Mouse (Mus musculus): Measurements from ENCODE around the gene Mob1a. TPM values are rescaled to one million over a fixed set of nuclear protein-coding genes. Genes with fewer than 3 reads are reported as not detected.
A peak's percentile ranks its signal among the peaks of the same experiment; 100 is the strongest.

Gene Mob1a
- total RNA-seq (2021) (10 to 100 TPM; 22.3 to 22.6 TPM), polyA plus RNA-seq (2012; rRNA removed) (12.4 and 22.7 TPM in 2 replicates)
- long read RNA-seq, full-length matches to known transcripts = 4 of 19 reads
- long read RNA-seq, partial matches to known transcripts = 0 of 19 reads
- long read RNA-seq, other reads (novel, unspliced or antisense) = 15 of 19 reads

DNA sequence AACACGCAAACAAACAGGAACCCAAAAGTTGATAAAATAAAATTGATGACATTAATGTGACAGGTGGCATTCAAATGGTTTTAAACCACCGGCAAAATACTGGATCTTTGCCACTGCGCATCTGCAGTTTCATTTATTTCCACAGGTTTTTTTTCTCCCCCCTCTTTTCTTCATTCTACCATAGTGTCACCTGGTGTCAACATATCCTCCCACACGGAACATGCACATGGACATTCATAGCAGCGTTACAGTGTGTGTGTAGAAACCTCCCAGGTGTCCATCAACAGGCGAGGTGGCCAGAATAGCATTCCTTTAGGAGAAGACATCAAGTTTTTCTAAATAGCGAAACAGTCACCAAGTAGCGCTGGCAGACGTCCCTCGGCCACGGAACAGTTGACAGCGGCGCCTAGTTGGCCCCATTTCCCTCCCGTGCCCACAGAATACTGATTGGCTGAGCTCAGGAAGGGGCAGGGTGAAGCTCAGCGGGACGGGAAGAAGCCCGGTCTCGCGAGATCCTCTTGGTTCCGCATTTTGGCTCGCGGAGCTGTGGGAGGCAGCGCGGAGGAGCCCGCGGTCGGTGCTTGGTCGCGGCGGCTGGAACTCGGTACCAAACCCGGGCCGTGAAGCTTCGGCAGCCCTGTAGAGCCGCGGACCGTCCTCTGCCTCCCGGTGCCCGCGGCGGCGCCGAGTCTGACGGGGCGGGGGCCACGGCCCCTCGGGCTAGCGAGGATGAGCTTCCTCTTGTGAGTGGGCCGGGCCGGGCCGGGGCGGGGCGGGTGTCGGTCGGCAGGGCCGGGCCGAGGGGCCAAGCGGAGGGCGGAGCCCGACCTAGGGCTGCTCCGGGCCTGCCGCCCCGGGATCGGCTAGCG is at the start of gene Mob1a, which contains the start of gene Mthfd2:
Mob1a (plus strand) TSS at position 492 of the 869 bp plus-strand sequence.
Mthfd2 (minus strand) TSS at position 384 of the 869 bp plus-strand sequence.
- 0 out of 2 replicates have a peak, but pooled peaks have one; percentile 64 for TF ChIP-seq EP300 (IDR thresholded peaks at IDR 0.05; ENCODE audit: insufficient read depth, low read depth, low read length)
- TF ChIP-seq POLR2A (IDR thresholded peaks at IDR 0.05; ENCODE audit: insufficient read depth, low read depth, low read length) = peak; percentile 89
- no peak for TF ChIP-seq CTCF (IDR thresholded peaks at IDR 0.05)
- DNase-seq = peak; percentile 95 to 98
- Histone ChIP-seq H3K4me1 (ENCODE audit: control insufficient read depth, insufficient read depth, low read length) (peaks cover 2% of the 10 kb centered on the region), H3K4me3 (peak within 1 kb of the TSS; percentile 74), H3K36me3 (ENCODE audit: control insufficient read depth, insufficient read depth, low read length) (peaks cover 11% of the 10 kb centered on the region), H3K79me2 (replicated peaks; ENCODE audit: control insufficient read depth, insufficient read depth, low read length) (peaks cover 5% of the 10 kb centered on the region; the same call in 1 of the 2 replicates), H3K9ac (ENCODE audit: low read depth, low read length) (peak within 1 kb of the TSS; percentile 94), H3K27ac (peak within 1 kb of the TSS; percentile 93), H3K27me3 (ENCODE audit: control insufficient read depth, insufficient read depth, low read length) (no peaks in the 10 kb centered on the region)
- 1% methylated on average over 64 of the region's 65 CpGs for WGBS
- intact Hi-C loops (cut with DNase I) = loop anchor here (1.0 to 5.0 kb wide), 2 partner anchors 24 to 203 kb away; partner anchors contain the start of genes Bola3 and Wbp1

DNA sequence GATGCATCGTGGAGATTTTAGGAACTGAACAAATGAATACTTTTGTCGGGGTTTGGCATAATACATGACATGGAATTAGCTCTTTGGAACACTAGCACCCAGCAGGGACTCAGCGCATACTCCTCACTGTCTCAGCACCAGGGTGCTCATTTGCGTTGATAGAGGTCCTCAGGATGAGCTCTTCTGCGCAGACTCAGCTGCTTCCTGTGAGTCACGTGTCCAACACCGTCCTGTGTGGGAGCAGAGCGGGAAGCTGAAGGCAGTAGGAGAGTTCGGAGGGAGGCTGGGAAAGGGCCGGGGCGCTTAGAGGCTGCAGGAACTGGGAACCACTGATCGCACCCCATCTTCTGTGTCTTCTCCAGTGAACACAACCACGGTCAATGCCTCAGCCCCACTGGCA is 48.7 kb upstream of the Mob1a start:
- intact Hi-C loops (cut with DNase I) = loop anchor here (5.0 kb wide), 1 partner anchor 110 kb away; the partner anchor contains the start of gene Dctn1
- H3K36me3 ChIP-seq (ENCODE audit: control insufficient read depth, insufficient read depth, low read length) = no peaks in the 10 kb centered on the region
- 59% methylated on average over 13 of the region's 13 CpGs for WGBS
- H3K4me1 ChIP-seq (ENCODE audit: control insufficient read depth, insufficient read depth, low read length) = no peaks in the 10 kb centered on the region
- H3K9ac ChIP-seq (ENCODE audit: low read depth, low read length) = no peak overlapping the region
- H3K27ac ChIP-seq = no peak overlapping the region
- no peaks in the 10 kb centered on the region for H3K79me2 ChIP-seq (replicated peaks; ENCODE audit: control insufficient read depth, insufficient read depth, low read length)
- DNase-seq = no peak
- H3K4me3 ChIP-seq = no peak overlapping the region
- no peaks in the 10 kb centered on the region for H3K27me3 ChIP-seq (ENCODE audit: control insufficient read depth, insufficient read depth, low read length)
- TF ChIP-seq POLR2A (IDR thresholded peaks at IDR 0.05; ENCODE audit: insufficient read depth, low read depth, low read length) (no peak), CTCF (IDR thresholded peaks at IDR 0.05) (no peak), EP300 (IDR thresholded peaks at IDR 0.05; ENCODE audit: insufficient read depth, low read depth, low read length) (no peak)

- TF ChIP-seq CTCF (IDR thresholded peaks at IDR 0.05) (peak; percentile 75), EP300 (IDR thresholded peaks at IDR 0.05; ENCODE audit: insufficient read depth, low read depth, low read length) (no peak)
- no peaks in the 10 kb centered on the region for H3K4me1 ChIP-seq (ENCODE audit: control insufficient read depth, insufficient read depth, low read length)
- H3K79me2 ChIP-seq (replicated peaks; ENCODE audit: control insufficient read depth, insufficient read depth, low read length) = no peaks in the 10 kb centered on the region
- intact Hi-C loops (cut with DNase I) = loop anchor here (2.0 to 5.0 kb wide), 2 partner anchors 64 to 112 kb away; partner anchors contain the start of gene Dctn1
- no peaks in the 10 kb centered on the region for H3K36me3 ChIP-seq (ENCODE audit: control insufficient read depth, insufficient read depth, low read length)
- H3K27me3 ChIP-seq (ENCODE audit: control insufficient read depth, insufficient read depth, low read length) = no peaks in the 10 kb centered on the region
- WGBS = 35% methylated on average over 2 of the region's 2 CpGs
- H3K9ac ChIP-seq (ENCODE audit: low read depth, low read length) = no peak overlapping the region
- H3K4me3 ChIP-seq = no peak overlapping the region
- no peak overlapping the region for H3K27ac ChIP-seq
- DNase-seq = no peak
Measured at GRCm38 (mm10) chr6:83278881-83279280, 46.9 kb upstream of the Mob1a start.

DNA sequence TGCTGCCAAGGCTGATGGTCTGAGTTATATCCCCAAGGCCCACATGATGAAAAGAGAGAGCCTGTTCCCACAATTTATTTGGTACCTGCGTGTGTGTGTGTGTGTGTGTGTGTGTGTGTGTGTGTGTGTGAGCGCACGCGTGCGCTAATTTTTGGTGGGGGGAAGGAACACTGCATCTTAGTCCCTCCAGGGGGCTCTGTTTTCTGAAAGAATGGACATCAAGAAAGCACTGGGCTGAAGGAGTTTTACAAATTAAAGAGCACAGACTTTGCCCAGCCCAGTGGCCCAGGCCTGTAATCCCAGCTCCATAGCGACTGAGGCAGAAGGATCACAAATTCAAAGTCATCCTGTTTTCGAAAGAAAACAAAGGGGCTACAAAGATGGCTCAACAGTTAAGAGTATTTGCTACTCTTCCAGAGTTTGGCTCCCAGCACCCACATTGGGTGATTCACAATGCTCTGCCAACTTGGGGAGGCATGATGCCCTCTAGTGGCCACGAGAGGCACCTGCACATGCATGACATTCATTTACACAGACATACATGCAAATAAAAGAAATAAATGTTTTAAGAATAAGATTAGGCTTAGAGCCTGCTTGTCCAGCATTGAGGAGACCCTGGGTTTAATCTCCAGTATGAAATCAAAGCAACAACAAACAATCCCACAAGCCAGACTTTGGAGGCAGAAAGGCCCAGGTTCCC is 45.4 kb upstream of the Mob1a start:
- 75% methylated on average over 8 of the region's 8 CpGs for WGBS
- intact Hi-C loops (cut with DNase I) = no loop called here
- no peaks in the 10 kb centered on the region for H3K27me3 ChIP-seq (ENCODE audit: control insufficient read depth, insufficient read depth, low read length)
- H3K4me3 ChIP-seq = no peak overlapping the region
- TF ChIP-seq CTCF (IDR thresholded peaks at IDR 0.05) (peak; percentile 70), POLR2A (IDR thresholded peaks at IDR 0.05; ENCODE audit: insufficient read depth, low read depth, low read length) (no peak)
- no peak for DNase-seq
- no peaks in the 10 kb centered on the region for H3K4me1 ChIP-seq (ENCODE audit: control insufficient read depth, insufficient read depth, low read length)
- H3K9ac ChIP-seq (ENCODE audit: low read depth, low read length) = no peak overlapping the region
- H3K36me3 ChIP-seq (ENCODE audit: control insufficient read depth, insufficient read depth, low read length) = no peaks in the 10 kb centered on the region
- no peak overlapping the region for H3K27ac ChIP-seq
- H3K79me2 ChIP-seq (replicated peaks; ENCODE audit: control insufficient read depth, insufficient read depth, low read length) = no peaks in the 10 kb centered on the region

- Histone ChIP-seq H3K27ac (no peak overlapping the region), H3K4me3 (no peak overlapping the region), H3K4me1 (ENCODE audit: control insufficient read depth, insufficient read depth, low read length) (peaks cover 2% of the 10 kb centered on the region; the same call in 1 of the 2 replicates), H3K36me3 (ENCODE audit: control insufficient read depth, insufficient read depth, low read length) (no peaks in the 10 kb centered on the region), H3K9ac (ENCODE audit: low read depth, low read length) (no peak overlapping the region), H3K79me2 (replicated peaks; ENCODE audit: control insufficient read depth, insufficient read depth, low read length) (no peaks in the 10 kb centered on the region), H3K27me3 (ENCODE audit: control insufficient read depth, insufficient read depth, low read length) (no peaks in the 10 kb centered on the region)
- WGBS = 48% methylated on average over 7 of the region's 7 CpGs
- no peak for DNase-seq
- TF ChIP-seq POLR2A (IDR thresholded peaks at IDR 0.05; ENCODE audit: insufficient read depth, low read depth, low read length) = no peak
- no peak for TF ChIP-seq EP300 (IDR thresholded peaks at IDR 0.05; ENCODE audit: insufficient read depth, low read depth, low read length)
- no peak for TF ChIP-seq CTCF (IDR thresholded peaks at IDR 0.05)
- intact Hi-C loops (cut with DNase I) = no loop called here
Measured at GRCm38 (mm10) chr6:83300447-83301229, 25.2 kb upstream of the Mob1a start.
